Mouse (Mus musculus) embryo, embryonic 11.5 days (tissue): ENCODE results near the gene Tbca.

Source experiments
- DNase-seq: peaks from one replicate; pipeline ENCODE4 v3.0.0-alpha.2; 2012; ENCODE audit warnings: low read depth, low spot score

Gene Tbca

DNA sequence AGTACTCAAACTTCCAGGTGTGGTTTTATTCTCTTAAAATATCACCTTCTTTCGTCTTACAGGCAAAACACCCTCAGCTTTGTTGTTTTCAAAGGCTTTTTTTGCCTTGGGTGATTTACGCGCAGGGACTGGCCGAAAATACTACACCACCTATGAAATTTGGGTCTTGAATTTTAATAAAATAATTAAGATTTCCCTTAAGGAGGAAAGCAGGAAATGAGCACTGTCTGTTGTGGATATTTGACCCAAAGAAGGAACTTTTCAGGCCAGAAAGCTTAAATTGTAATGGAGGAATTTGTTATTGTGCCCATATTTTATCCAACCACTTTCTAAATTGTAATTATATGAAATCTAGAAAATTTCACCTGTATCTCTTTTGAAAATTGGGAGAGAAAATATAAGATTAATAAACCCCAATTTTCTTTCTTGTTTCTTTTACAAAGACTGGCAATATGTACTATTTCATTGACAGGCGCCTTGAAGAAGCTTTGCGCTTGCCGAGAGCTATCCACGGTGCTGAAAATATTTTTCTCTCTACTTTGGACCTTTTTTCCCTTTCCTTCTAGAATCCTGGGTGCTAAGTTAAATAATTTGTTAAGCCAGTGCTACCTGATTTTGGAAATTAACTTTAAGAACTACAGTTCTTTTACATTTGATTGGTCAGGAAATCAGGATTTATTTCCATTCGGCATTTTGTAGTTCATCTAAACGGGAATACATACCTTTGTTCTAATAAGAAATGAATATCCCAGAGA is 89.5 kb downstream of the Tbca start:
- no peak for DNase-seq

DNA sequence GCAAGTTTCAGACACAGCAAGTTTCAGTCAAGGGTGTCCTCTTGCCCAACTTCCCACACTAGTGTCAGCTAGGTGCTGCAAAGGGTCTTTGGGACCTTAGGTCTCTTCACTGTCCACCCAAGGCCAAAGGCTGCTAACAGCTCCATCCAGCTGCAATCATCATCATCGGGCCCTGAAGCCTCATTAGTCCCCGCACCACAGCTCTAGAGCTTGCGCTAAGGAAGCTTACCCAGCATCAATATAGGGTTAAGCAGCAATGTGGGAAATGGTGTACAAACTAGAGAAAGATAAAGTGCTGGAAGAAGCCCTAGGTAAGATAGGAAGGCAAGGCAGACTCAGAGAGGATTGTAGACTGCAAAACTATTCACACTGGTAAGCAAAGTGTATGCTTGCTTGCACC is 92.5 kb downstream of the Tbca start:
- no peak for DNase-seq

DNA sequence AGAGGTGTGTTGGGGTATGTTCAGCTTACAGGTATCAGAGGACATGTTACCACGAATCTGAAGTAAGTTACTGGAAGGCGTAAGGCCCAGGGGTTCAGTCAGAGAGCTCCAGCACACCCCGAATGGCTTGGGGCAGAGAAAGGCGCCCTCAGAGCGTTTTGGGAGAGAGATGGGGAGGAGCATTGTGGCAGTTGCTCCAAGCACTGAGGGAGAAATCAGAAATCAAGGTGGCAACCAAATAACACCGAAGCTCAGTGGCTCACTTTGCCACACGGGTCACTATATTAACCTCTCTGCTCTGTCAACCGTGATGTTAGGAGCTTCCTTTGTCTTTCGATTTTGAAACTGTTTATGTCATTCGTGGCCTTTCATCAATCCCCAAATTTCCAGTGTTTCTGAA is 93.5 kb downstream of the Tbca start:
- DNase-seq = no peak

DNA sequence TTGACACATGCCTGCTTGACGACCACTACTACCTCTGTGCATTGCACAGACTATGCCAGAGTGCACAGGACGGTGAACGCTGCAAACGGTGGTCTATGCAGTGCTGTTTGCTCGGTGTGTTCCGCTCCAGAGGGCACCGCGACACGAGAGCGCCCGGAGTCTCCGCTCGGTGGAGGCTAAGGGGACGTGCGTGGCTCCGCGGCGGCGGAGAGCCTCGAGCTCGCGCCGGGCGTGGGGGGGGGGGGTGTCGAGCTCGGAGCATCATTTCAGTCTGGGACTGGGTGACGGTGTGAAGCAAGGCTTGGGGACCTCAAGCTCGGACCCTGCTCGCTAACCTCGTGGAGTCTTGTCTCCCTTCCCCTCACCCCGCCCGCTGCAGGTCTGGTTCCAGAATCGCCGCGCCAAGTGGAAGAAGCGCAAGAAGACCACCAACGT is 94.0 kb downstream of the Tbca start:
- no peak for DNase-seq

DNA sequence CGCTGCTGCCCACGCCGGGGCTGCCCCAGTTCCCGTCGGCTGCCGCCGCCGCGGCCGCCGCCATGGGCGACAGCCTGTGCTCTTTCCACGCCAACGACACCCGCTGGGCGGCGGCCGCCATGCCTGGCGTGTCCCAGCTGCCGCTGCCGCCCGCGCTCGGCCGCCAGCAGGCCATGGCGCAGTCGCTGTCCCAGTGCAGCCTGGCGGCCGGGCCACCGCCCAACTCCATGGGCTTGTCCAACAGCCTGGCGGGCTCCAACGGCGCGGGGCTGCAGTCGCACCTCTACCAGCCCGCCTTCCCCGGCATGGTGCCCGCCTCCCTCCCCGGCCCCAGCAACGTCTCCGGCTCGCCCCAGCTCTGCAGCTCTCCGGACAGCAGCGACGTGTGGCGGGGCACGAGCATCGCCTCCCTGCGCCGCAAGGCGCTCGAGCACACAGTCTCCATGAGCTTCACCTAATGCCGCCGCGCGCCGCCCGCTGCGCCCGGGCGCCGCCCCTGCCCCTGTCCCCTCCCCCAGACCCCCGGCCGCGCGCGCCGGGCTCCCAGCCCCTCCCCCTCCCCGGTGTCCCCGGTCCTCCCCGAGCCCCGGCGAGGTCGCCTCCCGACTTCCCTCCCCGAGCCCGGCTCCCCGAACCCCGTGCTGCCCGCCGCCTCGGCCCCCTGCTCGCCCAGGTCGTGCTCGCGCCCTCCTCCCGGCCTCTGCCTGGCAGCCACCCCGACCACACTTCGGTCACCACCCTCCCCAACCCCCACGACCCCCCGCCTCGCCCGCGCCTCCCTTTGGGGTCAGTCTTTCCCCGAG is 94.7 kb downstream of the Tbca start:
- no peak for DNase-seq

DNA sequence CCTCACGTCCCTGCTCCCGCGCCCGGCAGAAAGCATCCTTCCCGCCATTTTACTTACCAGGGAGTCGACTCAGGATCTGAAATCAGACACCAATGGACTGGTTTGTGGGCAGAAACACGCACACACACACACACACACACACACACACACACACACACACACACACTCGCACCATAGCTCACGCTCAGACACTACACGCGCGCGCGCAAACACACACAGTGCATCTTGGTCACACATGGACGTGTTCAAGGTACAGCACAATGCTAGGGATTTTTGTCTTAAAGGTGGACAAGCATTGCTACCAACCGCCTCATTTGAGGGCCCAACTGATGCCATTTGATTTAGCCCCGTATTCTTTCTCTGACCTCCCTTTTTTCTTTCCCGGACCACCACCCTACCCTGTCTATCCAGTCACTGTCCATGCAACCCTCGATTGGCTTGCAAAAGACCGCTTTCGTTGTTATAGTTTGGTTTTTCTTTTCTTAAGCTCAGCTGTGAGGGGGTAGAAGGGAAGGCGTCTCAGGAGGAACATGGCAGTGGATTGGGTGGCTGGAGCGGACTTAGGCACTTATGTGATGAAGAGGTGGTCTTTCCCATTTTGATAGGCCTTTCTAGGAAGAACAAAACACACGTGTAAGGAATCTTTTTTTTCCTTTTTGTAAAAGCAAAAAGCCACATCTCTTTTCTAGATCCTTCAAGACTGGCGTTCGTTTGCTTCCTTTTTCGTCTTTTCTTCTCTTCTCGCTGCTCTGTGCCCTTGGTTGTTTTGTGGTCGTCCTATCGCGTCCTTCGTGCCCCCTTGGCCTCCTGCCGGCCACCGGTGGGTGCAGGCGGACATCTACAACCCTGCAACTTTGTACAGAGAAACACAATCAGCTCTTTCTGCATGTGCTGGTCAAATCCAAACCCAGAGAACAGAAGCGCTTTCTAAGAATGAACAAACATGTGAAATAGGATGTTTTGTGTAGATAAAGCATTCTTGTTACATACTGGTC is 95.6 kb downstream of the Tbca start:
- no peak for DNase-seq

DNA sequence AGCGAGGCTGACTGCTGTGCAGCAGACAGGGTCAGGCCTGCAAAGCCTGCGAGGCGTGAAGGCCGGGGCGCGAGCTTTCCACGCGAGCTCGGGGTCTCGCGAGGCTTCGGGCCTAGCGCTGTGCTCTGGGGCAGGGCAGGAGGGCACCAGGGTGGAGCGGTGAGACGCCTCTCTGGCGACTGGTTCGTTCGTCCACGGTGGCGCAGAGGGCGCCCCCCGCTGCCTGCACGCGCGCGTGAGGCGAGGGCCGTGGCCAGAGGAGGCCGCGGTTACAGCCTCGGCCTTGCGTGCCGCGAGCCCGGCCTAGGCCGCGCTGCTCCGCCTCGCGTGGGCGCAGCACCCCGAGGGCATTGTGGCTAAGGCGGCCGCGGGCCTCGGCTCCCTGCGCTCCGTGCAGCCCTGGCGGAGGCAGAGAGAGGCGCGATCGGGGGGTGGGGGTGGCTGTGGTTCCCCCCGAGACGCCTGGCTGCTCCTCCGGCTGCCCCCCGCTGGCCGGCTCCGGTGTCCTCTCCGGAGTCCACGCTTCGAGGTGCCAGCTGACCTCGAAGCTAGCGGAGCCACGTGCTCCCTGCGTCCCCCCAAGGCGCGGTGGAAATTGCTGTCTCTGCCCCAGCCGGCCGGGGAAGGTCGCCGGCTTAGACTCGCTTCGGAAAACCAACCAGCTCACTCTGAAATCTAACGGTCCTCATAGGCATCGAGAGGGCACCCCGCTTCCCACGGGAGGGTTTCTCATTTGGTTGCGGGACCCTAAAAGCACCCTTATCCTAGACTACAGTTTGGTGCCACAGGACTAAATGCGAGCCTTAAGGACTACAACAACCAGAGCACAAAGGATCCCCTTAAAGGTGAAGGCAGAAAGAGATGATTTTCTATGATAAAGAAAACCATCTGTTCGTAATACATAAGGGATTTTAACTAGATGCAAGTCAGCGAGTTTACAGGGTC is 96.9 kb downstream of the Tbca start:
- DNase-seq = no peak
